ENCODE assay signal across 13 mouse cellular contexts in the genomic region with DNA sequence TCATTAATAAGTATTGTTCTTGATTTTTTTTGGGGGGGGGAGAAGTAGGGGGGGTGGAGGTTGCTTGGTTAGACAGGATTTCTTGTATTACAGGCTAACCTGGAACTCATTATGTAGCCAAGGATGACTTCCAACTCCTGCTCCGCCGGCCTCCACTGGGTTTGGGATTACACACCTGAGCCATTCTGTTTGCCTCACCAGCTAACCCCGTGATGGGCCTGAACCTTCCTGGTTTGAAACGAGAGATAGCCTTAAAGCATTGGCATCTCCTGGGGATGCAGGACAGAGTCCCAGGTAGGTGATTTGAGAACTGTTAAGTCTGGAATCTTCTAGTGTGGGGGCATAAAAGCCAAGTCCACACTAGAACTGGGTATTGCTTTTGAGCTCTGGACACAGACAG. TPM values are rescaled to one million over a fixed set of nuclear protein-coding genes. Genes with fewer than 3 reads are reported as not detected.
DNase-seq lines count a peak whose midpoint lies in the region; ATAC-seq lines count a peak whose summit lies in the region.
"Had no signal": no experiment of that assay in that cellular context is flagged by ENCODE, and none has a peak within 500 bp of the region (broad histone marks: within the 10 kb centered on the region; RNA-seq: fewer than 3 reads in every experiment).

No protein-coding gene starts in this region.

- H3K4me2 ChIP-seq in heart, embryonic 11.5 days: peak overlapping the region; percentile 74; the same call in 1 of the 2 replicates
- H3K4me2 ChIP-seq in lung, embryonic 16.5 days (ENCODE audit: low read depth, low read length): peak overlapping the region; percentile 56
- no peak overlapping the region for H3K4me2 ChIP-seq in intestine, embryonic 16.5 days (ENCODE audit: low read depth, low read length)
- H3K4me2 ChIP-seq in stomach, embryonic 16.5 days (ENCODE audit: low read depth, low read length): no peak overlapping the region

- peak overlapping the region; percentile 98; the same call in 1 of the 2 replicates for H3K27ac ChIP-seq in heart, embryonic 11.5 days (ENCODE audit: low read depth, low read length)
- H3K27ac ChIP-seq in lung, embryonic 16.5 days (ENCODE audit: low read length): peak overlapping the region; percentile 98; the same call in 1 of the 2 replicates
- no peak overlapping the region for H3K27ac ChIP-seq in intestine, embryonic 16.5 days (ENCODE audit: low read length)
- peak overlapping the region; percentile 93 for H3K27ac ChIP-seq in stomach, embryonic 16.5 days (ENCODE audit: low read length)
- H3K27ac ChIP-seq: forebrain, embryonic 13.5 days had no signal

- no peaks in the 10 kb centered on the region for H3K9me3 ChIP-seq in heart, embryonic 11.5 days (replicated peaks; ENCODE audit: control insufficient read depth, low read length)
- H3K9me3 ChIP-seq in lung, embryonic 16.5 days (ENCODE audit: control insufficient read depth, low read length): no peaks in the 10 kb centered on the region
- H3K9me3 ChIP-seq in intestine, embryonic 16.5 days (ENCODE audit: control insufficient read depth, low read length): no peaks in the 10 kb centered on the region
- H3K9me3 ChIP-seq in stomach, embryonic 16.5 days (replicated peaks; ENCODE audit: control insufficient read depth, low read length): no peaks in the 10 kb centered on the region
- H3K9me3 ChIP-seq: forebrain, embryonic 13.5 days; hindbrain, embryonic 15.5 days; neural tube, embryonic 13.5 days had no signal

- ATAC-seq in heart, embryonic 11.5 days (replicated peaks; ENCODE audit: insufficient number of reproducible peaks, low FRiP score, low TSS enrichment): no peak
- ATAC-seq in lung, embryonic 16.5 days (ENCODE audit: low read depth): no peak
- ATAC-seq in intestine, embryonic 16.5 days: no peak
- no peak for ATAC-seq in stomach, embryonic 16.5 days (ENCODE audit: insufficient read depth, low FRiP score)

- H3K36me3 ChIP-seq in heart, embryonic 11.5 days (ENCODE audit: control insufficient read depth, insufficient read depth, low read length): no peaks in the 10 kb centered on the region
- no peaks in the 10 kb centered on the region for H3K36me3 ChIP-seq in lung, embryonic 16.5 days (ENCODE audit: control insufficient read depth, insufficient read depth, low read length)
- no peaks in the 10 kb centered on the region for H3K36me3 ChIP-seq in intestine, embryonic 16.5 days (ENCODE audit: control insufficient read depth, insufficient read depth, low read length)
- H3K36me3 ChIP-seq in stomach, embryonic 16.5 days (ENCODE audit: control insufficient read depth, insufficient read depth, low read length): no peaks in the 10 kb centered on the region
- H3K36me3 ChIP-seq: hindbrain, embryonic 15.5 days; neural tube, embryonic 13.5 days had no signal

- H3K27me3 ChIP-seq in heart, embryonic 11.5 days (ENCODE audit: control insufficient read depth, insufficient read depth, low read length): no peaks in the 10 kb centered on the region
- no peaks in the 10 kb centered on the region for H3K27me3 ChIP-seq in lung, embryonic 16.5 days (ENCODE audit: control insufficient read depth, insufficient read depth, low read depth, low read length)
- no peaks in the 10 kb centered on the region for H3K27me3 ChIP-seq in intestine, embryonic 16.5 days (replicated peaks; ENCODE audit: control insufficient read depth, insufficient read depth, low read length)
- H3K27me3 ChIP-seq in stomach, embryonic 16.5 days (ENCODE audit: control insufficient read depth, insufficient read depth, low read length): no peaks in the 10 kb centered on the region
- H3K27me3 ChIP-seq: forebrain, embryonic 13.5 days; hindbrain, embryonic 15.5 days; neural tube, embryonic 13.5 days had no signal

- intact Hi-C loops in heart, postnatal 10 days (cut with DNase I): no loop called here

- peaks cover 19% of the 10 kb centered on the region for H3K4me1 ChIP-seq in heart, embryonic 11.5 days (ENCODE audit: control insufficient read depth, insufficient read depth, low read length)
- H3K4me1 ChIP-seq in lung, embryonic 16.5 days (replicated peaks; ENCODE audit: control insufficient read depth, insufficient read depth, low read length): peaks cover 32% of the 10 kb centered on the region
- H3K4me1 ChIP-seq in intestine, embryonic 16.5 days (ENCODE audit: control insufficient read depth, insufficient read depth, low read length): peaks cover 28% of the 10 kb centered on the region
- peaks cover 27% of the 10 kb centered on the region for H3K4me1 ChIP-seq in stomach, embryonic 16.5 days (ENCODE audit: control insufficient read depth, insufficient read depth, low read length)

- no peak overlapping the region for H3K4me3 ChIP-seq in heart, embryonic 11.5 days (ENCODE audit: low read depth, low read length)
- H3K4me3 ChIP-seq in lung, embryonic 16.5 days (ENCODE audit: low read length): peak overlapping the region; percentile 36; the same call in 1 of the 2 replicates
- H3K4me3 ChIP-seq in intestine, embryonic 16.5 days (ENCODE audit: low read length): no peak overlapping the region
- H3K4me3 ChIP-seq in stomach, embryonic 16.5 days (replicated peaks; ENCODE audit: low read length): no peak overlapping the region

- WGBS in heart, embryonic 11.5 days (ENCODE audit: insufficient replicate concordance): 64% methylated on average over 4 of the region's 4 CpGs
- WGBS in lung, embryonic 16.5 days: 67% methylated on average over 4 of the region's 4 CpGs
- 79% methylated on average over 4 of the region's 4 CpGs for WGBS in intestine, embryonic 16.5 days
- WGBS in stomach, embryonic 16.5 days: 73% methylated on average over 4 of the region's 4 CpGs

- no peak for DNase-seq in heart, postnatal 10 days
- DNase-seq in lung, postnatal 25 days (ENCODE audit: low spot score): no peak
- DNase-seq in frontal cortex, postnatal 25 days (ENCODE audit: low spot score in 2 of 2): no peak
- DNase-seq in ovary, postnatal 36 days (ENCODE audit: low spot score): no peak
- DNase-seq: cerebellum, adult 11 months had no signal

- H3K9ac ChIP-seq in heart, embryonic 11.5 days (ENCODE audit: low read depth, low read length): no peak overlapping the region
- H3K9ac ChIP-seq in lung, embryonic 16.5 days (ENCODE audit: low read length): no peak overlapping the region
- peak overlapping the region; percentile 62; the same call in 1 of the 2 replicates for H3K9ac ChIP-seq in intestine, embryonic 16.5 days (ENCODE audit: low read depth, low read length)
- no peak overlapping the region for H3K9ac ChIP-seq in stomach, embryonic 16.5 days (ENCODE audit: low read length)
- H3K9ac ChIP-seq: hindbrain, embryonic 15.5 days had no signal

RNA-seq across cellular contexts. Expression of a gene that starts 8.1 kb away (rescaled TPM):
- polyA plus RNA-seq in heart, embryonic 11.5 days (2014; fragmentation: Nextera tagmentation; extraction: Ambion mirVana): 1.4 and 2.8 TPM in 2 replicates
- 1 to 10 TPM; 3.6 to 4.1 TPM for total RNA-seq in heart, postnatal 10 days (2021)
- polyA plus RNA-seq in lung, embryonic 16.5 days (2015; fragmentation: Nextera tagmentation; extraction: Ambion mirVana): 1.2 and 3.5 TPM in 2 replicates
- 0.89 and 1.3 TPM in 2 replicates for polyA plus RNA-seq in intestine, embryonic 16.5 days (2015; fragmentation: Nextera tagmentation; extraction: Ambion mirVana)
- 1.3 TPM in 1 of 2 replicates, not detected in the other for polyA plus RNA-seq in stomach, embryonic 16.5 days (2015; fragmentation: Nextera tagmentation; extraction: Ambion mirVana)
- polyA plus RNA-seq: liver, embryonic 16.5 days had no signal

RNA-seq across cellular contexts. Expression of a gene that starts 43.7 kb away (rescaled TPM):
- 6.3 and 7.8 TPM in 2 replicates for polyA plus RNA-seq in heart, embryonic 11.5 days (2014; fragmentation: Nextera tagmentation; extraction: Ambion mirVana)
- total RNA-seq in heart, postnatal 10 days (2021): 10 to 100 TPM; 10.5 to 11.3 TPM
- polyA plus RNA-seq in lung, embryonic 16.5 days (2015; fragmentation: Nextera tagmentation; extraction: Ambion mirVana): 14.4 and 14.6 TPM in 2 replicates
- polyA plus RNA-seq in intestine, embryonic 16.5 days (2015; fragmentation: Nextera tagmentation; extraction: Ambion mirVana): 7.1 and 7.7 TPM in 2 replicates
- 9.7 and 10.5 TPM in 2 replicates for polyA plus RNA-seq in stomach, embryonic 16.5 days (2015; fragmentation: Nextera tagmentation; extraction: Ambion mirVana)

RNA-seq across cellular contexts. Expression of a gene that starts 45.3 kb away (rescaled TPM):
- polyA plus RNA-seq in heart, embryonic 11.5 days (2014; fragmentation: Nextera tagmentation; extraction: Ambion mirVana): 0.44 and 0.59 TPM in 2 replicates
- under 1 TPM; 0.22 to 0.32 TPM for total RNA-seq in heart, postnatal 10 days (2021)
- 1.5 and 2.0 TPM in 2 replicates for polyA plus RNA-seq in lung, embryonic 16.5 days (2015; fragmentation: Nextera tagmentation; extraction: Ambion mirVana)
- polyA plus RNA-seq in intestine, embryonic 16.5 days (2015; fragmentation: Nextera tagmentation; extraction: Ambion mirVana): 0.61 and 0.82 TPM in 2 replicates
- 1.0 and 1.1 TPM in 2 replicates for polyA plus RNA-seq in stomach, embryonic 16.5 days (2015; fragmentation: Nextera tagmentation; extraction: Ambion mirVana)

RNA-seq across cellular contexts. Expression of a gene that starts 45.4 kb away (rescaled TPM):
- polyA plus RNA-seq in heart, embryonic 11.5 days (2014; fragmentation: Nextera tagmentation; extraction: Ambion mirVana): 11.1 and 12.6 TPM in 2 replicates
- 10 to 100 TPM; 13.3 to 14.1 TPM for total RNA-seq in heart, postnatal 10 days (2021)
- polyA plus RNA-seq in lung, embryonic 16.5 days (2015; fragmentation: Nextera tagmentation; extraction: Ambion mirVana): 24.2 and 25.9 TPM in 2 replicates
- polyA plus RNA-seq in intestine, embryonic 16.5 days (2015; fragmentation: Nextera tagmentation; extraction: Ambion mirVana): 25.3 and 26.0 TPM in 2 replicates
- 25.5 and 25.7 TPM in 2 replicates for polyA plus RNA-seq in stomach, embryonic 16.5 days (2015; fragmentation: Nextera tagmentation; extraction: Ambion mirVana)

RNA-seq across cellular contexts. Expression of a gene that starts 56.4 kb away (rescaled TPM):
- polyA plus RNA-seq in heart, embryonic 11.5 days (2014; fragmentation: Nextera tagmentation; extraction: Ambion mirVana): 321 and 330 TPM in 2 replicates
- 100 to 1,000 TPM; 222 to 230 TPM for total RNA-seq in heart, postnatal 10 days (2021)
- 333 and 350 TPM in 2 replicates for polyA plus RNA-seq in lung, embryonic 16.5 days (2015; fragmentation: Nextera tagmentation; extraction: Ambion mirVana)
- 292 and 296 TPM in 2 replicates for polyA plus RNA-seq in intestine, embryonic 16.5 days (2015; fragmentation: Nextera tagmentation; extraction: Ambion mirVana)
- 271 and 289 TPM in 2 replicates for polyA plus RNA-seq in stomach, embryonic 16.5 days (2015; fragmentation: Nextera tagmentation; extraction: Ambion mirVana)

Comparison
In these comparisons a context has a peak if more than half of its experiments do, and no peak if none do; other contexts are left out.
1. H3K4me2 ChIP-seq: peak in heart, embryonic 11.5 days (single experiment) and lung, embryonic 16.5 days (single experiment); none in intestine, embryonic 16.5 days (single experiment) and stomach, embryonic 16.5 days (single experiment).